Mouse (Mus musculus) small intestine, adult 2 months (tissue): Measurements from ENCODE around the gene Ssh2. TPM values are rescaled to one million over a fixed set of nuclear protein-coding genes. Genes with fewer than 3 reads are reported as not detected.

ENCODE experiments used
- H3K27ac ChIP-seq: fragments of 200-500 bp; 2 replicates; pipeline ENCODE4 v1.5.1; 2012; ENCODE audit warnings: low read depth, low read length, control low read depth, inconsistent platforms; ENCODE audit not compliant: insufficient read depth
- H3K27me3 ChIP-seq: fragments of 200-500 bp; 2 replicates; pipeline ENCODE4 v1.6.1; 2012; ENCODE audit warnings: mild to moderate bottlenecking, moderate library complexity, low read length, inconsistent platforms; ENCODE audit not compliant: control insufficient read depth, insufficient read depth
- H3K36me3 ChIP-seq: fragments of 200-500 bp; 2 replicates; pipeline ENCODE4 v1.6.1; 2012; ENCODE audit warnings: mild to moderate bottlenecking, low read length, control low read depth, inconsistent platforms; ENCODE audit not compliant: control insufficient read depth, insufficient read depth
- H3K4me1 ChIP-seq: fragments of 200-500 bp; 2 replicates; pipeline ENCODE4 v1.6.1; 2012; ENCODE audit warnings: low read length, inconsistent platforms, mixed read lengths; ENCODE audit not compliant: control insufficient read depth, insufficient read depth, insufficient read length
- H3K4me3 ChIP-seq: fragments of 200-500 bp; 2 replicates; pipeline ENCODE4 v1.5.1; 2012; ENCODE audit warnings: low read depth, mild to moderate bottlenecking, control low read depth, inconsistent platforms, low read length, moderate library complexity
- CTCF ChIP-seq: fragments of 200-500 bp; IDR thresholded peaks from 2 replicates; pipeline ENCODE4 v1.5.1; 2012; ENCODE audit warnings: low read depth, mild to moderate bottlenecking, control low read depth, inconsistent platforms, low read length, moderate library complexity, mixed read lengths; ENCODE audit not compliant: insufficient replicate concordance, insufficient read length; ENCODE audit errors: extremely low read depth
- POLR2A ChIP-seq: fragments of 200-500 bp; IDR thresholded peaks from 2 replicates; pipeline ENCODE4 v1.6.1; 2012; ENCODE audit warnings: low read depth, mild to moderate bottlenecking, control low read depth, inconsistent platforms, low read length, moderate library complexity
- WGBS: fragments of 180-500 bp; shearing (Covaris S2); methylation state at CpG from one replicate; pipeline ENCODE4 v1.1.7; 2018; 5-methylcytosine and 5-hydroxymethylcytosine counted together
- polyA plus RNA-seq: library from polyadenylated mRNA; depleted of rRNA; stranded (reverse); fragments of >200 nt; gene quantifications from 2 replicates; pipeline ENCODE4 v1.2.3, GENCODE M21; 2012

The Ssh2 gene
- polyA plus RNA-seq, 1 experiment = 5.3 TPM

- Histone ChIP-seq H3K4me3 (no peak overlapping the region), H3K27ac (no peak overlapping the region), H3K4me1 (peaks cover 9% of the 10 kb centered on the region; the same call in 1 of the 2 replicates), H3K27me3 (no peaks in the 10 kb centered on the region), H3K36me3 (no peaks in the 10 kb centered on the region)
- 82% methylated on average over 6 of the region's 6 CpGs for WGBS
- no peak for TF ChIP-seq POLR2A
- no peak for TF ChIP-seq CTCF
Observed at GRCm38 (mm10) chr11:77365706-77366386, 149.8 kb downstream of the Ssh2 start.

GRCm38 (mm10) chr11:77367541-77368270 lies 151.6 kb downstream of the Ssh2 start:
- Histone ChIP-seq H3K4me1 (peaks cover 3% of the 10 kb centered on the region; the same call in 1 of the 2 replicates), H3K27me3 (no peaks in the 10 kb centered on the region), H3K36me3 (no peaks in the 10 kb centered on the region), H3K4me3 (no peak overlapping the region), H3K27ac (no peak overlapping the region)
- 95% methylated on average over 9 of the region's 9 CpGs for WGBS
- TF ChIP-seq CTCF (no peak), POLR2A (no peak)

GRCm38 (mm10) chr11:77369188-77369840 lies 153.2 kb downstream of the Ssh2 start:
- 50% methylated on average over 2 of the region's 2 CpGs for WGBS
- no peak overlapping the region for H3K27ac ChIP-seq
- H3K4me3 ChIP-seq = no peak overlapping the region
- no peaks in the 10 kb centered on the region for H3K36me3 ChIP-seq
- TF ChIP-seq POLR2A = no peak
- H3K4me1 ChIP-seq = no peaks in the 10 kb centered on the region
- H3K27me3 ChIP-seq = no peaks in the 10 kb centered on the region

- H3K36me3 ChIP-seq = no peaks in the 10 kb centered on the region
- TF ChIP-seq CTCF (no peak), POLR2A (no peak)
- no peaks in the 10 kb centered on the region for H3K27me3 ChIP-seq
- WGBS = 34% methylated on average over 2 of the region's 2 CpGs
- no peak overlapping the region for H3K27ac ChIP-seq
- H3K4me3 ChIP-seq = no peak overlapping the region
- H3K4me1 ChIP-seq = no peaks in the 10 kb centered on the region
Observed at GRCm38 (mm10) chr11:77369841-77370191, 153.7 kb downstream of the Ssh2 start.

GRCm38 (mm10) chr11:77371088-77371487 lies 155.0 kb downstream of the Ssh2 start:
- H3K4me1 ChIP-seq = no peaks in the 10 kb centered on the region
- no peaks in the 10 kb centered on the region for H3K27me3 ChIP-seq
- H3K27ac ChIP-seq = no peak overlapping the region
- no peak for TF ChIP-seq CTCF
- no peak for TF ChIP-seq POLR2A
- 69% methylated on average over 3 of the region's 3 CpGs for WGBS
- no peaks in the 10 kb centered on the region for H3K36me3 ChIP-seq
- H3K4me3 ChIP-seq = no peak overlapping the region

GRCm38 (mm10) chr11:77371696-77372095 lies 155.6 kb downstream of the Ssh2 start:
- Histone ChIP-seq H3K27me3 (no peaks in the 10 kb centered on the region), H3K4me1 (no peaks in the 10 kb centered on the region), H3K27ac (peak overlapping the region; percentile 53; the same call in 1 of the 2 replicates), H3K4me3 (no peak overlapping the region), H3K36me3 (no peaks in the 10 kb centered on the region)
- no peak for TF ChIP-seq POLR2A
- TF ChIP-seq CTCF = no peak
